Mouse (Mus musculus) kidney, adult 11 months (tissue): ENCODE results near the gene Vwce.

Experiments used
- DNase-seq: peaks from one replicate; pipeline ENCODE4 v3.0.0; 2022

Vwce gene

DNA sequence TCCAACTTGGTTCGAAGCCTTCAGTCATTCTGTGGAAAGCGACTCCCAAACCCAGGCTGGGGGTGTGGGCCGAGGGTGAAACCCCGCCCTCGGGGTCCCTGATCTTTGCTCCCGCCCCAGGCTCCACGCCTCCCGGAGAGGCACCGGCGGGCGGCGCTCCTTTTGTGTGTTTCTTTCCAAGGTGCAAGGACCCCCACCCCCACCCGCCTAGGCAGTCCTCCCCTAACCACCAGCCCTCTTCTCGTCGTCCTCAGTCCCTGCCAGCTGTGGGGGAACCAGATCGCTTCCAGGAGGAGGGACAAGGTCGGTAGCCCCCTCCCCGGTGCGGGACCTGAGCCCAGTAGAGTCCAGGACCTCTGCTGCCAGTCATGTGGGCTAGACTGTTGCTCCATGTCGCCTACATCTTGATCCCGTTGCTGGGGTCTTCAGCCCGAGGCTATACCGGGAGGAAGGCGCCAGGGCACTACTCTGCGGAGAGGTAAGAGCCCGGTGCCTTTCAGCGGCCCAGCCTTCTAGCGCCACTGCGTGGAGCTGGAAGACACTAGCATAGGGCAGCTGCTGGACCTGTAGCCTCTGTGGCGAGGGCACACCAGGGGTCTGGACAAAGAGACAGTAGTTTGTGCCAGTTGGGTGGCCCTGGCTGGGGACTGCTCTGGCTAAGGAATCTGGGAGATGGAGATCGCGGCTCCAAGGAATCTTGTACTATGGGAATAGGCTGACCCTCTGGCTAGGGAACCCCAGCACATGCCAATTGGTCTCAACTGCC is at the start of gene Vwce:
TSS of gene Vwce (plus strand) at position 108 of the 766 bp plus-strand sequence.
- peak; percentile 49 for DNase-seq

DNA sequence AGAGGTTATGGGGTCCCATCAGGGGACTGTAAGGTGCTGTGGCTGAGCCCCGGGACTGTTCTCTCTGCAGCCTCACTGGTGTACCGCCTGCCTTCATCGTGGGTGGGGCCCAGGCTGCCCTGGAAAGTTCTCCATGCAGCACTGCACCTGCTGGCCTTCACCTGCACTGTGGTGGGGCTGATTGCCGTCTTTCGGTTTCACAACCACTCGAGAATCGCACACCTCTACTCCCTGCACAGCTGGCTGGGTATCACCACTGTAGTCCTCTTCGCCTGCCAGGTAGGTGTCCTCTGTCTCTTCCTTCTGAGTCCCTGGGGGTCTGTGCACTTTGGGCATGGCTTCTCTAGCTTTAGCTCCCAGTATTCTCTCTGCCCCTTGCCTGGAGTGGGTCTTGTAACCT is 48.9 kb upstream of the Vwce start:
- DNase-seq = no peak

DNA sequence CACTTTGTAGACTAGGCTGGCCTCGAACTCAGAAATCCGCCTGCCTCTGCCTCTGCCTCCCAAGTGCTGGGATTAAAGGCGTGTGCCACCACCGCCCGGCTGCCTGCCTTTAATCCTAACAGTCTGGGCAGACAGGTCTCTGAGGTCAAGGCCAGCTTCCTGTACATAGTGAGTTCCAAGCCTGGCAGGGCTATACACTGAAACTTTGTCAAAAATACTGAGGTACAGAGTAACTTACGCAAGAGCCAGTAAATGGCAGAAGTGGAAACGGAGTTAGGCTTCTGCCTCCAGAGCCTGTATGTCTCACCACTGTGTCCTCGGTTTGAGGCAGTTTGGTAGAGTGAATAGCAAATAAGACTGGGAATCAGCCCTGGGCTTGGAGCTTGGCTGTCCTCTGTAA is 46.8 kb upstream of the Vwce start:
- DNase-seq = no peak

DNA sequence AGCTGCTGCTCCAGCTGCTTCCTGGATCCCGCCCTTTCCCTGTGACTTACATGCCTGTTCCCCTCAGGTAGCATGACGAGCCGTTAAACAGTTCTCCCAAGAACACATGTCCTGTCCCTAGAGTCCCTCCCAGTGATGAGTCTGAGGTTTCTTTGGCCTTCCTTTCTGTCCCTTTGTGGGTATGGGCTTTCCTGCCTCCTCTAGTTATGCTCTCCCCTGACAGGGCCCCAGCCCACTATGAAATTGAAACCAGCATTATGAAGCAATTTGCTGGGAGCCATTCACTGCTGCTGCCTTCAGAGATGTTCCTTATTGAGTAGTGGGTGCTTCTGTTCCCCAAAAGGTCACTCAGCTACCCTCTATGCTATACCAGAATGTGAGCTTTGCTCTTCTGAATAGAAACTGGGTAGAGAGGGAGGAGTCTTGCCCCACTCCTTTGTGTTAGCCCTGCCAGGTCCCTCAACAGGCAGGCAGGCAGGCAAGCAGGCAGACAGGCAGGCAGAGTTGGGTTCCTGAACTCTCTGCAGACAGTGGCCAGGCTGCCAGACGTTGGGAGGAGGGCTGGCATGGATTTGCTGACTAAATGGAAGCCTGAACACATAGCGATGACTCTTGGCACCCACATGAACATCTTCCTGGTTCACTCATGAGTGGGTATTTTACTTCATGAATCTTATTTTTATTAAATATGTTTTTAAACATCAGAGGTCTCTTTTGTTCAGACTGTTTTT is 44.7 kb upstream of the Vwce start:
- DNase-seq = no peak

DNA sequence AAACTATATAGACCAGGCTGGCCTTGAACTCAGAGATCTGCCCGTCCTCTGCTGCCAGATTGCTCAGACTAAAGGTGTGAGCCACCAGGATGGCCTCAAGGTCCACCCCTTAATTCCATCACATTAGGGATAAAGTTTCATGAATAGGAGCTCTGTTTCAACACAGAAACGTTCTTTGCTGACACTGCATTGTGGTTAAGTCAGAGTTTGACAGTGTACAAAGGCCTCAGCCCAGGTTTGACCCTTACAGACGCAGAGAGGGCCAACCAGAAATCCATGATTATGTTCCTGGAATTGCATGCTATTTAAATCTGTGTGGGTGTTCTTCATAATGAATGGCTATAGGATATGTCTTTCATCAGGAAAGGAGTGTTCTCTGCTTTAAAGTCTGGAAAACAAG is 43.7 kb upstream of the Vwce start:
- no peak for DNase-seq

DNA sequence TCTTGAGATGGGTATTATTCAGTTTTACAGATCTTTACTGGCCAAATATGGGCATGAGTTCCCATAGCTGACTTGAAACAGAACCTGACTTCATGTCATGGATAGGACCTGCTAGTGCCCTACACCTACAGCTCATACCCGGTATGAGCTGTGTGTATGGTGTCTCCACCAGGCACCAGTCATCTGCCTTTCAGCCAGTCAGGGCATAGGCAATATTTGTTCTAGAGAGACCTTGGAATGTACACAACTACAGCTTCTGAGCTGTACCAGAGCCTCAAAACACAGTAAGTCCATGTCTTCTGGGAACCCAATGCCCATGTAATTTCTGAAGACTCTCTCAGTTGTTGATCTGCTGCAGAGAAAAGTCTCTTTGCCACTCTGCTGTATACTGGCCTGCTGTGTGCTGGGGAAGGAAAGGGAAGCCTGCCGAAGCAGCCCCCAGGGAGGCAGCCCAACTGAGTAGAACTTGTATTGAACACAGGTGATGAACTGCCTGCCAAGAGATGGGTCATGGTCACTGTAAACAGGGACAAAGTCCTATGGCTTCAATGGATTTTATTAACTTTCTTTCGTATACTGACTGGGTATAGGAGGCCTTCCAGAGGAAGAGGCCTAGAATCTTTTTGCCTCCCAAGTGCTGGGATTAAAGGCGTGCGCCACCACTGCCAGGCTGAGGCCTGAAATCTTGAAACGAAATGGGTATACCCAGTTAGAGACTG is 42.2 kb upstream of the Vwce start:
- no peak for DNase-seq

DNA sequence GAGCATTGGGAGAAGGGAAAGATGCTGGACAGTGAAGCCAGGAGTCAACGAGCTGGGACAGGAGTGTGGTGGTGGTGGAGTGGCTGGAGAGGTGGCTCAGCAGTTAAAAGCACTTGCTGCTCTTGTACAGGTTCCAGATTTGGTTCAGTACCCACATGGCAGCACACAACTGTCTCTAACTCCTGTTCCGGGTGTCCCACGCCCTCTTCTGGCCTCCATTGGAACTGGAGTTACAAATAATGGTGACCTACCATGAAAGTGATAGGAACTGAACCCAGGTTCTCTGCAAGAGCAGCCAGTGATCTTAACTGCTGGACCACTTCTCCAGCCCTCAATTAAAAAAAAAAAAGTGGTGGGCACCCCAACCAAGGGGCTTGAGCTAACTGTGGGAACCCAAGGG is 35.8 kb upstream of the Vwce start:
- no peak for DNase-seq

DNA sequence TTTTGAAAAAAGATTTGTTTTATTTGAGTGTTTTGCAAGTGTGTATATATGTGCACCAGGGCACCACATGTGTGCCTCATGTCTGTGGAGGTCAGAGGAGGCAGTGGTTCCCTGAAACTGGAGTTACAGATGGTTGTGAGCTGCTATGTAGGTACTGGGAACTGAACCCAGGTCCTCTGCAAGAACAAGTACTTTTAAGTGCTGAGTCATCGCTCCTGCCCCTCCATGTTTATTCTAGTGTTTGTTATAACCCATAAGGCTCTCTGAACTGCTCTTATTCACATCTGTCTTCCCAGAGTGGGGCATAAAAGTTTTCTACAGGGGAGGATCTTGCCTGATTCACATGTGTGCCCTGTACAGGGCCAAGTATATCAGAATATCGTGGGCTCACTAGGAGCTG is 34.4 kb upstream of the Vwce start:
- DNase-seq = no peak

DNA sequence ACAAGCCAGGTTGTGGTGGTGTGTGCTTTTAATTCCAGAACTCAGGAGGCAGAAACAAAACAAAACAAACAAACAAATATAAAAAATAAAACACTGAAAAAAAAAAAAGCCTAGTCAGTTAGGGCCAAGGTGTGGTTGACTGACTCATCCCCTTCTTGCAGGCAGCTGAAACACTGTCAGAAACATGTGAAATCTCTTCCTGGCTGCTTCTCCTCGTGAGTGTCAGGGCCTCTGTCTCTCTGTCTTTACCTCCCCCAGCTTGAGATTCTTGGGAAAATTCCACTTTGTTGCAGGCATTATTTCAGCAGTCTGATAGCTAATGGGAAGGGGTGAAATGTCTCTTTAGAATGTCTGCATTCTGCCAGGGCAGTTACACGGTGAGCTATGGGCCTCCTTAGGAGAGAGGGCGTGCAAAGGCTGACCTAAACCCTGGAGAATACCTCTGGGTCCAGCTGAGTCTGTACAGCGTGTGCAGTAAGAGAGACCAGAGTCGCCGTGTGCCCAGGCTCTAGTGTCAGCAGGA is 31.7 kb upstream of the Vwce start:
- no peak for DNase-seq

DNA sequence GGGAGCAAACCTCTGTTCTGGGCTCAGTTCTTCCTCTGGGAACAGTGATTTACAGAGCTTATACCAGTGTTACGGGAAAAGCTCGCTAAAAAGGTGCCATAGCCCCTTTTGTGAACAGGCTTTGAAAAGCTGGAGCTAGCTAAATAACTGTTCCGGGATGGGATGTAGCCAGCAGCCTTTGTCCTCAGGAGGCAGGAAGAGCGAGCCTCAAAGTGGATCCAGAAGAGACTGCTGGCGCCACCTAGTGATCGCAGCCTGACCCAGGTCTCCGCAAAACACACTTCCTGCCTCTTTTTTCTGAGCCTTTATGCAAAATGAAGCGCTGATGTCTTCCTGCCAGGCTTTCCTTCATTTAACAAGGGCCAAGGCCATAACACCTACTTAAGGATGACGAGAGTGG is 31.2 kb upstream of the Vwce start:
- peak; percentile 86 for DNase-seq

DNA sequence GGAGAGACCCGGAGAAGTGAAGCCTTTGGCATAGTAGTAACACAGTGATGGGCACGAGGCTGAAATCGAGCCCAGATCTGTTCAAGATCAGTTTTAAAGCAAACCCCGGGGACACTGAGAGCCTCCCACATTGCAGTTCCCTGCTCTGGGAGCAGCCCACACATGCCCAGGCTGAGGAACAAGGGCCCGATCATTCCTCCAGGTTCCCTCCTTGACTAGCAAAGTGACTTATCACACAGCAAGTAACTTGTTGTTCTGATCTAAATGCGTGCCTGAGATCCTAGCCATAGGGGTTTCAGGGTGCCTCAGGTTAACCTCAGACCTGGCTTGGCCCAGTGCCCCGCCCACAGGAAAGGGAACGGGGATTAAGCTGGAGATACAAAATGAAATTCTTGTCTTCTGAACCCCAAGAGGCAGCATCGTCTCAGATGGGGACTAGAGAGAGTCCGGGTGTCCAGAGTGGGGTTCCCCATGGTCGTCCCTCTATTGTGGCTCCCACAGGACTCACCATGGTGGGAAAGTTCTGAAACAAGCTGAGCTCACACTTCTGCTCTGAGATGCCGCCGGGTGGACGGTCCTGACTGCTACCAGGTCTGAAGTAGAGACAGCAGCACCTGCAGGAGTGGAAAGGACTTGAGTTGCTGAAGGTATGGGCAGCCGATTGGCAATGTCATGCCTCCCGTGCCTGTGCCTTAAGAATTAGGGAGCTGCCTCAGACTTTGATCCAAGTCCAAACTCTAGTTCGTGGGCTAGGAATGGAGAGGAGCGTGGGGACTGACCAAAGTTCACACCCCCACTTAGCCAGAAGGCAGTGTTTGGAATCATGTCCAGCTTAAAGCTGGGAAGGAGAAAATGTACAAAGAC is 30.1 kb upstream of the Vwce start:
- DNase-seq = peak; percentile 84

DNA sequence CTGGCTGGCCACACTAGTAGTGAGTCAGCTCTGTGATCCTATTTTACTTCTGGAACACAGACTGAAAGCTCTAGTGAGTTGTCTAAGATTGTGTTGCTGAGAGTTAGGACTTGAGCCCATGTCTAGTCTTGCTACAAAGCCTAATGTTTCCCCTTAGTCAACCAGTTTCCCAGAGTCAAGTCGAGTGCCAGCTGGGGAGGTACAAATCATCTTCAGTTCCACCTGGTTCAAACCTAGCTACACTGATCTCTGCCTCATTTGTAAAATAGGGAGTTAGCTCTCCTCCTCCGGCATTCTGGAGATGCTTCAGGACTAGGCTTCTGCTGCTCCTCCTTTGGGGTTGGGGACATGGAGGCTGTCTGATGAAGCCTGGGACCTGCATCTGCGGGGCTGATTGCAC is 29.5 kb upstream of the Vwce start:
- no peak for DNase-seq

DNA sequence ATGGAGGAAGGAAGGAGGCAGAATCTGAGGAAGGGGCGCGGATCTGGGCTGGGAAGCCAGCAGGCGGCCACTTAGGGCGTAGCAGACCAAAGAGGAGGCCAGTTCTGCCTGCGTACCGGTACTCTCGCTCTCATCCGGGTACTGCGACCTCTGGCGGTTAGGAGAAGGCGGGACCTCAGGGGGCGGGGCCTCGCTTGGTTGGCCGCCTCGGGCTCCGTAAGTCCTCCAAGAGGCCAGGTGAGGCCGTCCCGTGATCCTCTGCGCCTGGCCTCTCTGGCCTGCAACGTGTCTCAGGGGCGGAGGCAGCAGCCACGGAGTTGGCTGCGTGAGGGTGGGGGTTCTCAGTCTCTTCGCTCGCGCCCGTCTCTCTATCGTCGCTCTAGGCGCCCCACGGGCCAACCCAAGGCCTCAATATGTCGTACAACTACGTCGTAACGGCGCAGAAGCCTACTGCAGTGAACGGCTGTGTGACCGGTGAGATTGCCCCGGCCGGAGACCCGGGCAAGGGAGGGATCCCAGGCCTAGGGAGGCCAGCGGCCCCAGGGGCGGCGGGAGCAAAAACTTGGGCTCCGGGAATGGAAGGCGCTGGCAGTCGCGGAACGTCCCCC is 28.6 kb upstream of the Vwce start, which contains the start of the genes Ddb1 and Tkfc:
TSS of gene Ddb1 (plus strand) at position 35 of the 608 bp plus-strand sequence.
TSS of gene Tkfc (minus strand) at position 362 of the 608 bp plus-strand sequence.
- peak; percentile 98 for DNase-seq

DNA sequence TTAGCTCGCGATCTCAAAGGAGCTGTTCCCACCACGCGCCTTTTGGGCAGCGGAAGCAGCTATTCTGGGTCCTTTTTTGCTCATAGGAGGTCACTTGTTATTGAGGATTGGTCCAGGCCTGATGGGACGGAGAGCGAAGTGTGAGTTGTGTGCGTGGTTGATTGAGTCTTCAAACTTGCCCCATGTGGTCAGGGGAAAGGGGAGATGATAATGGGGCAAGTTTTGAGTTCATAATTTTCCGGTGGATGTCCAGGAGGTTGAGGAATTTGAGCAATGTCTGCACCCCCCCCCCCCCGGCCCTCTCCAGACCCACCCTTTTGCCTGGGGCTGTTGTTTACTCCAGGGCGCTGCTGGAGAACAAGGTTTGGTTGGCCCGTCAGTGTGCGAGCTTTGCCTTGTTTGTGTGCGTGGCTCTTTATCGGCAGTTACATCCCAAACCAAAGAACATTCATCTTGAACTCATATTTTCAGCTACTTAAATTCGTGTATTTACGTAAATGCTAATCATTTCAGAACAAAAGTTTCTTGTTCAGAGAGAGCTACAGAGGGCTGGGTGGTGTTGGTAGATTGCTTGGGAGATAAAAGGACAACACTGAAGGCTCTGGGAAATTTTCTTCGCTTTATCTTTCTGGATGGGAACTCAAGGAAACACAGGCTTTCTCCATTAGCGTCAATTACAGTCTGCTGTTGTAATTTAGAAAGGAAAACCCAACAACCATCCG is 28.0 kb upstream of the Vwce start:
- DNase-seq = no peak

DNA sequence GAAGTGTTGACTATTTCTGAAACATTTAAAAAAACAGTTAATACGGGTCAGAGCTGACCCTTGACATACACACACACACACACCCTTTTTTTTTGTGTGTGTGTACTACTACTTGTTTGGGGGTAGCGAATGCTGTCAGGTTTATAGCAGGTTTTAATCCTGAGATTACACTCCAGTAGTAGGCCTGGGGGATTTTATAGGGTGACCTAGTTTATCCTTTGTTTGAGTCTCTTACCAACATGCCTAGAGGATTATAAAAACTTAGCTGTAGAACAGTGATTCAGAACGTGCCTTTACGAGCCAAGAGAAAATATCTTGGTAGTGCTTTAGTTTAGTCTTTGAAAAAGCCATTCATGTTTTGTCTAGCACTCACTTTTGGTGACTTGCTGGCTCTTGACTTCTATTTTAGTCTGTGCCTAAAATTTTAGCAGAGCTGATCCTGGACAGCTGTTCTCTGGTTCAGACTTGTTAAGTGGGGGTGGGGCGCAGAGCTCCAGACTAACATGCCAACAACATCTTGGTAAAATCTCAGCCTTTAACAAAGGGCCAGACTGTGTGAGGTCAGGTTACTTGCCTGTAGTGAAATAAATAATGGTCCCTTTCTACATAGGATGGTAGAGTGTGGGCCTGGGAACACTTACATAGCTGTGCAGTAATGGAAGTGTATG is 25.3 kb upstream of the Vwce start:
- DNase-seq = no peak

DNA sequence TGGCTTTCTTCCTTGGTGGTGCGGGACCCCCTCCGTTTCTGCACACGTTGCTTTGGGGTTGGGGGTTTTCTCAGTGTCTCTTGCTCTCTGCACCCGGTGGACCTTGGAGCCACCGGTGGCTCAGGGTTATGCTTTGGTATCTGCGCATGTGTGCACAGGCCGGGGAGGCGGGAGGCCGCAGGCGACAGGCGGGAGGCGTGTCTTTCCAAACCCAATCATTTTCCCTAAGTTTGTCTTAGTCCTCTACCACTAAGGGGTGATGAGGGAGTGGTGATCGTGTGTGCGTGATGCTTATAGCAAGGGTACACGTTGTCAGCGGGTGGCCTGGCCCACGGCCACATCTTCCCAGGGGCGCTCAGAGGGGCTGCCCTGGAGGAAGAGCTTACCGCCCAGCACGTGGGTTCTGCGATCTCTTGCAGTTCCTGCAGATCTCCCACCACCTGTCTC is 882 bp downstream of the Vwce start:
- DNase-seq = peak; percentile 75

DNA sequence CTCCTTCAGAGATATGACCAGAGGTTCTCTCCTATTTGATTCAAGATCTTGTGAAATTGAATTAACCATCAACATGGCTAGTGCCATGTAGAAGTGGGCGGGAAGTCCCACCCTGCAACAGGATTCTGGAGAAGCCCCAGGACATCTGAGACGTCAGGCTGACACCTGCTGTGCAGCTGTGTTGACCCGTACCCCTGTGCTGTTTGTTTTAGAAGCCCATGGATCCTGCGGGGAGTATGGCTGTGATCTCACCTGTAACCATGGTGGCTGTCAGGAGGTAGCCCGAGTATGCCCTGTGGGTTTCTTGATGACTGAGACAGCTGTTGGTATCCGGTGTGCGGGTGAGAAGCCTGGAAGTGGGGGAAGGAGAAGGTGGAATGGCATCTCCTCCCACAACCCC is 3.8 kb downstream of the Vwce start:
- no peak for DNase-seq

DNA sequence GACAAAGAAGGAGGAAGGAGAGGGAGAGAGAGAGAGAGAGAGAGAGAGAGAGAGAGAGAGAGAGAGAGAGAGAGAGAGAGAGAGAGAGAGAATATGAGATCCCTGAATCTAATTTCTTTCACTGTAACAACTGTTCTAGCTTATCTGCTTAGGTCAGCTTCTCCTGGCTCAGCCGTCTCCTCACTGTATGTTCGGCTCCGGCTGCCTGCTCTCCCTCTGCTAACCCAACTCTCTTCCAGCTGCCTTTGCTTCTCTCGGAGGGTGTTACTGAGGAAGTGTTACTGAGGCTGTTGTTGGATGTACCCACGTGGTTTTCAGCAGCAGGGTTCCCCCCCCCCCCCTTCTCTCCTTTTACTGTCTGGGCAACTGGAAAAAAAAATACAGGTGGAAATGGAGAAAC is 6.1 kb downstream of the Vwce start:
- DNase-seq = no peak

DNA sequence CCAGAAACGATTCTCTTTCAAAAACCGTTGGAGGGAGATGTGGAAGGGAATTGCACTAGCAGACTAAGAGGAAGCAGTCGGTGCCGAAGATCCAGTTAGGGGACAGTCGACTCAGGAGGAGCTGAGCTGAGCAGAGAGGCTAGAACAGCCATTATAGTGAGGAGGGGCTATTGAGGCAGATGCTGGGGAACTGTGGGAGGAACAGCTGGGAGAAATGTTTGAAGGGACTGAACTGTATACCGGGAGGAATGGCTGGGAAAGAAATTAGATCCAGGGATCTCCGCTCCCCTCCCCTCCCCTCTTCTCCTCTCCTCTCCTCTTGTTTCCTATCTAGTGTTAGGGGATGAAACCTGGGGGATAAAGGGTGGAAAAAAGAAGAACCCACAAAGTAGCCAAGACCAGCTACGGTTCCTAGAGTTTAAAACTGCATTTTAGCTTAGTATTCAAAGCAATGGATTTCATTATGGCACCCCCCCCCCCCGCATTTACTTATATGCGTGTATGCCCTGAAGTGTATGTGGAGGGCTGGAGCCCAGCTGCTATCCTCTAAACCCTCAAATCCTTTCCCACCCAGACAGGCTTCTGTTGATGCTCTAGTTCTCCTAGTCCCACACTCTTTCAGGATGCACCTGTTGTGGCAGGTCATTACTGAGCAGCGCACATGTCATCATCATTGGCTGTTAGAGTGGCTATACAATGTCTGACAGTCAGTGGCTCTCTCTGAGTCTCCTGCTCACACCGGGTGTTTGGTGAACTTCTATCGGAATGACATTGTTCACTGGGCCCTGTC is 6.8 kb downstream of the Vwce start:
- no peak for DNase-seq

DNA sequence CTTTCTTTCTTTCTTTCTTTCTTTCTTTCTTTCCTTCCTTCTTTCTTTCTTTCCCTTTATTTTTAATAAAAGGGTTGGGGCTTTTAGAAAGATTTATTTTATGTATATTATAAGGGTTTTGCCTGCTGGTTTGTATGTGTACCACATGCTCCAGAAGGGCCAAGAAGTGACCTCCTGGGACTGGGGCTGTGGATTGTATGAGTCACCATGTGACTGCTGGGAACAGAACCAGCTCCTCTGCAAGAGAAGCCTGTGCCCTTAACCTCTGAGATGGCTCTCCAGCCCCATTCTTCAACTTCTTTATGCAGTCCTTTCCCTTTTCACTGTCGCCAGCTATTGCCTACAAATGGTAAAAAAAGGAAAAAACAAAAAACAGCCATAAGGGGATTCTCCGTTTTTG is 11.6 kb downstream of the Vwce start:
- DNase-seq = no peak
